ENCODE assay signal across 9 mouse cellular contexts in the genomic region with DNA sequence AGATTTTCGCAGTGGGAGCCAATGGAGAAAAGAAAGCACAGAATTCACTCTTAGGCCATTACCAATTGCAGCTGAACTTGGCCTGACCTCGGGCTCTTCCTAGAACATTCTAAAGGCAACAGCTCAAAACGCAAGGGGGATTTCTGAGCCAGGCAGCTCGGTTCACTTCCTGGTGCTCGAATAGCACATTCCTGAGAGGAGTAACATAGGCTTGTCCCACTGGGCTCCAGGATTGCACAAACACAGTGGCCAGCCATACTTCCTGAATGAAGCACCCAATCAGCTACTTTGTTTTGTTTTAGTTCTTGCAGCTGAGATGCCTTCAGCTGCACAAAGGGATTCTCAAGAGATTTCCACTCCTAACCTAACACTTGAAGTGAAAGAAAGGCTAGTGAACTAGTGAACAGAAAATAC. TPM values are rescaled to one million over a fixed set of nuclear protein-coding genes. Genes with fewer than 3 reads are reported as not detected.
DNase-seq lines count a peak whose midpoint lies in the region; ATAC-seq and TF ChIP-seq lines count a peak whose summit lies in the region.
"Had no signal": no experiment of that assay in that cellular context is flagged by ENCODE, and none has a peak within 500 bp of the region (broad histone marks: within the 10 kb centered on the region; RNA-seq: fewer than 3 reads in every experiment).

No protein-coding gene starts in this region.

- H3K27me3 ChIP-seq in midbrain, embryonic 15.5 days (replicated peaks): no peaks in the 10 kb centered on the region
- no peaks in the 10 kb centered on the region for H3K27me3 ChIP-seq in midbrain, embryonic 11.5 days (ENCODE audit: control insufficient read depth, insufficient read depth, low read length)
- H3K27me3 ChIP-seq in forebrain, embryonic 14.5 days (replicated peaks; ENCODE audit: control insufficient read depth, insufficient read depth, low read length): no peaks in the 10 kb centered on the region
- H3K27me3 ChIP-seq in hindbrain, embryonic 13.5 days: no peaks in the 10 kb centered on the region
- H3K27me3 ChIP-seq in liver, adult 2 months (ENCODE audit: control insufficient read depth, insufficient read depth, low read length): no peaks in the 10 kb centered on the region
- no peaks in the 10 kb centered on the region for H3K27me3 ChIP-seq in small intestine, adult 2 months (ENCODE audit: control insufficient read depth, insufficient read depth, low read length)

- no peak overlapping the region for H3K9ac ChIP-seq in midbrain, embryonic 15.5 days
- H3K9ac ChIP-seq in midbrain, embryonic 11.5 days (ENCODE audit: low read length): no peak overlapping the region
- no peak overlapping the region for H3K9ac ChIP-seq in forebrain, embryonic 14.5 days (ENCODE audit: low read length)
- no peak overlapping the region for H3K9ac ChIP-seq in hindbrain, embryonic 13.5 days
- H3K9ac ChIP-seq in liver, adult 2 months (ENCODE audit: low read depth, low read length): no peak overlapping the region

- ATAC-seq in midbrain, embryonic 15.5 days (replicated peaks): no peak
- ATAC-seq in midbrain, embryonic 11.5 days (ENCODE audit: low FRiP score): no peak
- ATAC-seq in forebrain, embryonic 14.5 days: no peak
- no peak for ATAC-seq in hindbrain, embryonic 13.5 days (ENCODE audit: low FRiP score)

- H3K4me2 ChIP-seq in midbrain, embryonic 15.5 days: no peak overlapping the region
- H3K4me2 ChIP-seq in midbrain, embryonic 11.5 days: no peak overlapping the region
- no peak overlapping the region for H3K4me2 ChIP-seq in forebrain, embryonic 14.5 days (ENCODE audit: low read length)
- no peak overlapping the region for H3K4me2 ChIP-seq in hindbrain, embryonic 13.5 days

- no peak overlapping the region for H3K4me3 ChIP-seq in midbrain, embryonic 15.5 days
- no peak overlapping the region for H3K4me3 ChIP-seq in midbrain, embryonic 11.5 days (ENCODE audit: low read depth, low read length)
- no peak overlapping the region for H3K4me3 ChIP-seq in forebrain, embryonic 14.5 days (ENCODE audit: low read depth, low read length)
- no peak overlapping the region for H3K4me3 ChIP-seq in hindbrain, embryonic 13.5 days
- peak overlapping the region; percentile 12; the same call in 1 of the 2 replicates for H3K4me3 ChIP-seq in liver, adult 2 months (ENCODE audit: insufficient read depth, low read depth, low read length)
- peak overlapping the region; percentile 51 for H3K4me3 ChIP-seq in small intestine, adult 2 months (ENCODE audit: low read depth, low read length)

- peaks cover 21% of the 10 kb centered on the region for H3K4me1 ChIP-seq in midbrain, embryonic 15.5 days
- no peaks in the 10 kb centered on the region for H3K4me1 ChIP-seq in midbrain, embryonic 11.5 days (ENCODE audit: control insufficient read depth, insufficient read depth, low read length)
- peaks cover 14% of the 10 kb centered on the region for H3K4me1 ChIP-seq in forebrain, embryonic 14.5 days (ENCODE audit: control insufficient read depth, insufficient read depth, low read length)
- H3K4me1 ChIP-seq in hindbrain, embryonic 13.5 days (replicated peaks): peaks cover 33% of the 10 kb centered on the region
- H3K4me1 ChIP-seq in liver, adult 2 months (ENCODE audit: control insufficient read depth, insufficient read depth, low read length): peaks cover 4% of the 10 kb centered on the region; the same call in 1 of the 2 replicates
- H3K4me1 ChIP-seq in small intestine, adult 2 months (ENCODE audit: control insufficient read depth, insufficient read depth, insufficient read length, low read length): peaks cover 28% of the 10 kb centered on the region; the same call in 1 of the 2 replicates

- no peak for TF ChIP-seq POLR2A in liver, adult 2 months (IDR thresholded peaks at IDR 0.05; ENCODE audit: extremely low read depth, insufficient read depth, low read length)
- no peak for TF ChIP-seq POLR2A in small intestine, adult 2 months (IDR thresholded peaks at IDR 0.05; ENCODE audit: low read depth, low read length)

- WGBS in midbrain, embryonic 15.5 days: 63% methylated on average over 5 of the region's 5 CpGs
- WGBS in midbrain, embryonic 11.5 days: 65% methylated on average over 5 of the region's 5 CpGs
- 69% methylated on average over 5 of the region's 5 CpGs for WGBS in forebrain, embryonic 14.5 days
- 65% methylated on average over 5 of the region's 5 CpGs for WGBS in hindbrain, embryonic 13.5 days
- WGBS in liver, adult 2 months: 28% methylated on average over 5 of the region's 5 CpGs
- WGBS in small intestine, adult 2 months: 10% methylated on average over 5 of the region's 5 CpGs

- 0 out of 2 replicates have a peak, but pooled peaks cover 4% of the 10 kb centered on the region for H3K79me2 ChIP-seq in liver, adult 2 months (ENCODE audit: control insufficient read depth, insufficient read depth, low read length)

- no peaks in the 10 kb centered on the region for H3K36me3 ChIP-seq in midbrain, embryonic 15.5 days (replicated peaks)
- no peaks in the 10 kb centered on the region for H3K36me3 ChIP-seq in midbrain, embryonic 11.5 days (ENCODE audit: control insufficient read depth, insufficient read depth, low read length)
- H3K36me3 ChIP-seq in forebrain, embryonic 14.5 days (ENCODE audit: control insufficient read depth, insufficient read depth, low read length): no peaks in the 10 kb centered on the region; the same call in 1 of the 2 replicates
- H3K36me3 ChIP-seq in hindbrain, embryonic 13.5 days: no peaks in the 10 kb centered on the region
- H3K36me3 ChIP-seq in liver, adult 2 months (ENCODE audit: control insufficient read depth, insufficient read depth, low read length): no peaks in the 10 kb centered on the region
- H3K36me3 ChIP-seq in small intestine, adult 2 months (ENCODE audit: control insufficient read depth, insufficient read depth, low read length): no peaks in the 10 kb centered on the region

- no peaks in the 10 kb centered on the region for H3K9me3 ChIP-seq in midbrain, embryonic 15.5 days
- H3K9me3 ChIP-seq in midbrain, embryonic 11.5 days (ENCODE audit: control insufficient read depth, low read length): no peaks in the 10 kb centered on the region
- H3K9me3 ChIP-seq in forebrain, embryonic 14.5 days (replicated peaks; ENCODE audit: control insufficient read depth, low read length): no peaks in the 10 kb centered on the region
- H3K9me3 ChIP-seq in hindbrain, embryonic 13.5 days: no peaks in the 10 kb centered on the region

- no peak for TF ChIP-seq CTCF in liver, adult 2 months (IDR thresholded peaks at IDR 0.05; ENCODE audit: low read depth, low read length)
- TF ChIP-seq CTCF in small intestine, adult 2 months (IDR thresholded peaks at IDR 0.05; ENCODE audit: extremely low read depth, insufficient read length, insufficient replicate concordance, low read depth, low read length): no peak

- H3K27ac ChIP-seq in midbrain, embryonic 15.5 days: peak overlapping the region; percentile 3; the same call in 1 of the 2 replicates
- H3K27ac ChIP-seq in midbrain, embryonic 11.5 days (ENCODE audit: low read depth, low read length): no peak overlapping the region
- no peak overlapping the region for H3K27ac ChIP-seq in forebrain, embryonic 14.5 days (ENCODE audit: low read depth, low read length)
- peak overlapping the region; percentile 35 for H3K27ac ChIP-seq in hindbrain, embryonic 13.5 days
- peak overlapping the region; percentile 44 for H3K27ac ChIP-seq in liver, adult 2 months (replicated peaks; ENCODE audit: insufficient read depth, low read depth, low read length)
- peak overlapping the region; percentile 89 for H3K27ac ChIP-seq in small intestine, adult 2 months (ENCODE audit: insufficient read depth, low read depth, low read length)

- no peak for DNase-seq in midbrain, embryonic 11.5 days (ENCODE audit: low spot score, missing footprints)
- DNase-seq in forebrain, embryonic 14.5 days (ENCODE audit: low spot score): peak; percentile 6
- peak; percentile 51 for DNase-seq in liver, adult 2 months (ENCODE audit: extremely low read depth, low read depth, low spot score)
- no peak for DNase-seq in cerebellum, adult 8-10 months
- DNase-seq in cerebellum, adult 11 months: no peak

RNA-seq across cellular contexts. Expression of gene App, which starts 40.1 kb away (rescaled TPM):
- 413 and 416 TPM in 2 replicates for polyA plus RNA-seq in midbrain, embryonic 15.5 days (2015; fragmentation: Nextera tagmentation; extraction: Ambion mirVana)
- polyA plus RNA-seq in midbrain, embryonic 11.5 days (2014; fragmentation: Nextera tagmentation; extraction: Ambion mirVana): 157 and 166 TPM in 2 replicates
- polyA plus RNA-seq in forebrain, embryonic 14.5 days (2014; fragmentation: Nextera tagmentation; extraction: Ambion mirVana): 158 and 215 TPM in 2 replicates
- polyA plus RNA-seq in hindbrain, embryonic 13.5 days (2015; fragmentation: Nextera tagmentation; extraction: Ambion mirVana): 338 and 343 TPM in 2 replicates
- total RNA-seq in liver, adult 2 months (2014; rRNA removed): 29.9 and 40.0 TPM in 2 replicates
- 27.1 and 28.9 TPM in 2 replicates for polyA plus RNA-seq in liver, adult 2 months (2012; rRNA removed)
- polyA plus RNA-seq in small intestine, adult 2 months (2012; rRNA removed): 133 and 387 TPM in 2 replicates
- total RNA-seq: MEL had no signal

Comparison
In these comparisons a context has a peak if more than half of its experiments do, and no peak if none do; other contexts are left out.
1. H3K27ac ChIP-seq: peak in midbrain, embryonic 15.5 days (single experiment), hindbrain, embryonic 13.5 days (single experiment), liver, adult 2 months (single experiment) and small intestine, adult 2 months (single experiment); none in midbrain, embryonic 11.5 days (single experiment) and forebrain, embryonic 14.5 days (single experiment).
2. H3K4me3 ChIP-seq: peak in liver, adult 2 months (single experiment) and small intestine, adult 2 months (single experiment); none in midbrain, embryonic 15.5 days (single experiment), midbrain, embryonic 11.5 days (single experiment), forebrain, embryonic 14.5 days (single experiment) and hindbrain, embryonic 13.5 days (single experiment).
3. DNase-seq: peak in forebrain, embryonic 14.5 days (single experiment) and liver, adult 2 months (single experiment); none in midbrain, embryonic 11.5 days (single experiment), cerebellum, adult 8-10 months (single experiment) and cerebellum, adult 11 months (single experiment).